Mouse (Mus musculus) spleen, adult 2 months (tissue): ENCODE results near the gene Chpf.

Experiments
- CTCF ChIP-seq: fragments of 200-500 bp; IDR thresholded peaks from 2 replicates; pipeline ENCODE4 v1.5.1; 2011; ENCODE audit warnings: mild to moderate bottlenecking, inconsistent platforms; ENCODE audit not compliant: insufficient read depth, insufficient read length, insufficient replicate concordance; ENCODE audit errors: extremely low read depth
- POLR2A ChIP-seq: fragments of 200-500 bp; IDR thresholded peaks from 2 replicates; pipeline ENCODE4 v1.6.1; 2011; ENCODE audit warnings: low read depth, low read length, inconsistent platforms

- TF ChIP-seq CTCF (no peak), POLR2A (no peak)
Measured at GRCm38 (mm10) chr1:75442171-75442570, 36.9 kb downstream of the Chpf start.
